Mouse (Mus musculus) stomach, postnatal 0 days (tissue): ENCODE data around the gene Ctdnep1. TPM values are rescaled to one million over a fixed set of nuclear protein-coding genes. Genes with fewer than 3 reads are reported as not detected.

ENCODE experiments used
- ATAC-seq: fragments of 200-750 bp; cut with Nextera tagmentation; 2 replicates; pipeline ENCODE4 v1.8.0; 2017; ENCODE audit not compliant: low FRiP score, low TSS enrichment
- DNase-seq: peaks from one replicate; pipeline ENCODE4 v3.0.0-alpha.2; 2016; ENCODE audit warnings: low spot score
- H3K27ac ChIP-seq: fragments of 300-500 bp; sonication (generic); replicated peaks from 2 replicates; pipeline ENCODE4 v1.5.1; 2014; ENCODE audit warnings: mild to moderate bottlenecking, control low read depth
- H3K27me3 ChIP-seq: fragments of 300-500 bp; sonication (generic); 2 replicates; pipeline ENCODE4 v1.6.1; 2014; ENCODE audit warnings: low read length; ENCODE audit not compliant: control insufficient read depth, insufficient read depth
- H3K36me3 ChIP-seq: fragments of 300-500 bp; sonication (generic); 2 replicates; pipeline ENCODE4 v1.6.1; 2014; ENCODE audit warnings: low read length, mixed read lengths; ENCODE audit not compliant: control insufficient read depth, insufficient read depth
- H3K4me1 ChIP-seq: fragments of 300-500 bp; sonication (generic); replicated peaks from 2 replicates; pipeline ENCODE4 v1.6.1; 2014; ENCODE audit warnings: antibody characterized with exemption; ENCODE audit not compliant: control insufficient read depth, insufficient read depth
- H3K4me2 ChIP-seq: fragments of 300-500 bp; sonication (generic); replicated peaks from 2 replicates; pipeline ENCODE4 v1.6.1; 2014; ENCODE audit warnings: low read depth, mild to moderate bottlenecking, control low read depth, moderate library complexity
- H3K4me3 ChIP-seq: fragments of 300-500 bp; sonication (generic); 2 replicates; pipeline ENCODE4 v1.5.1; 2014; ENCODE audit warnings: low read depth, low read length, control low read depth
- H3K9ac ChIP-seq: fragments of 300-500 bp; sonication (generic); 2 replicates; pipeline ENCODE4 v1.6.1; 2014; ENCODE audit warnings: mild to moderate bottlenecking, low read length, control low read depth, mixed read lengths
- H3K9me3 ChIP-seq: fragments of 300-500 bp; sonication (generic); 2 replicates; pipeline ENCODE4 v1.6.1; 2016; ENCODE audit warnings: low read length; ENCODE audit not compliant: control insufficient read depth
- CTCF ChIP-seq: IDR thresholded peaks from 2 replicates; pipeline ENCODE4 v1.5.1; 2016; ENCODE audit warnings: antibody characterized with exemption, low read depth, mild to moderate bottlenecking, moderate library complexity
- EP300 ChIP-seq: optimal IDR thresholded peaks from 2 replicates; pipeline ENCODE3; 2016; ENCODE audit warnings: antibody characterized with exemption
- WGBS: fragments of 180-500 bp; shearing (Covaris S2); extraction: QIAGEN DNeasy Blood & Tissue Kit; methylation state at CpG from one replicate; pipeline ENCODE4 v1.1.7; 2014; 5-methylcytosine and 5-hydroxymethylcytosine counted together
- polyA plus RNA-seq: library from polyadenylated mRNA; unstranded; fragments of >200 nt; fragmentation: Nextera tagmentation; extraction: Ambion mirVana; gene quantifications from 2 replicates; pipeline ENCODE4 v1.2.1, GENCODE M21; 2015

Ctdnep1 gene
- polyA plus RNA-seq, 1 experiment from 2014 or later = 13.1 TPM

DNA sequence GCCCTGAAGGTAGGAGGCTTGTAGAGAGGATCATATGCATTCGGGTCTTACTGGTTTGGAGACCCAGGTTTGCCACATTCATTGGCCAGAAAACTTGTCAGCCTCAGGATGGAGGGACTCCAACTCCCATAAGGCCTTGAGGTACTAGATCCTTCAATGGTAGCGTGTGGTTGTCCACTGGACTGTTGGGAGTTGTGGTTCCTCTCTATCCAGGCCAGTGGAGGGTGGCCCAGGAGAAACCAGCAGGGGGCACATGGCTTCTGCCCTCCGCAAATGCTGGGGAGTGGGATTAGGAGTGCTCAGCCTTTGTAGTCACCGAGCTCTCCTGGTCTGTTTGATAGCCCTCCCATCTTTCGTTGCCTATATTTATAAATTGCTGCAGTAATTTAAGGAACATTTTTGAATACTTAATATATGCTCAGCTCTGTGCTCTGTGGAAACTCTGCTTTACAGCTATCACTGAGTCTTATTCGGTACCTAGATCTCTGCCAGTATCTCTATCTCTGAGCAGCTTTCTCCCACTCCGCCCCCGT is 39.8 kb downstream of the Ctdnep1 start:
- H3K4me2 ChIP-seq = peak overlapping the region; percentile 65
- no peaks in the 10 kb centered on the region for H3K27me3 ChIP-seq
- H3K36me3 ChIP-seq = no peaks in the 10 kb centered on the region
- no peaks in the 10 kb centered on the region for H3K9me3 ChIP-seq
- 0 out of 2 replicates have a peak, but pooled peaks cover 4% of the 10 kb centered on the region for H3K4me1 ChIP-seq
- ATAC-seq (peak; percentile 89), DNase-seq (peak; percentile 71)
- H3K9ac ChIP-seq = peak overlapping the region; percentile 5; the same call in 1 of the 2 replicates
- 0% methylated on average over 8 of the region's 8 CpGs for WGBS
- peak overlapping the region; percentile 5; the same call in 1 of the 2 replicates for H3K27ac ChIP-seq
- no peak for TF ChIP-seq EP300
- TF ChIP-seq CTCF = peak; percentile 76
- H3K4me3 ChIP-seq = peak overlapping the region; percentile 49

- Histone ChIP-seq H3K36me3 (no peaks in the 10 kb centered on the region), H3K4me2 (peak overlapping the region; percentile 65), H3K4me3 (peak overlapping the region; percentile 49), H3K9ac (0 out of 2 replicates have a peak overlapping the region, but pooled peaks have one; percentile 5), H3K27ac (peak overlapping the region; percentile 5; the same call in 1 of the 2 replicates), H3K9me3 (no peaks in the 10 kb centered on the region), H3K27me3 (no peaks in the 10 kb centered on the region), H3K4me1 (0 out of 2 replicates have a peak, but pooled peaks cover 6% of the 10 kb centered on the region)
- ATAC-seq = peak; percentile 84
- TF ChIP-seq EP300 = no peak
- peak; percentile 25; the same call in 1 of the 2 replicates for TF ChIP-seq CTCF
- WGBS = 2% methylated on average over 39 of the region's 40 CpGs
- DNase-seq = peak; percentile 99
These were observed 40.5 kb downstream of the Ctdnep1 start for GRCm38 (mm10) chr11:70021264-70022132.

DNA sequence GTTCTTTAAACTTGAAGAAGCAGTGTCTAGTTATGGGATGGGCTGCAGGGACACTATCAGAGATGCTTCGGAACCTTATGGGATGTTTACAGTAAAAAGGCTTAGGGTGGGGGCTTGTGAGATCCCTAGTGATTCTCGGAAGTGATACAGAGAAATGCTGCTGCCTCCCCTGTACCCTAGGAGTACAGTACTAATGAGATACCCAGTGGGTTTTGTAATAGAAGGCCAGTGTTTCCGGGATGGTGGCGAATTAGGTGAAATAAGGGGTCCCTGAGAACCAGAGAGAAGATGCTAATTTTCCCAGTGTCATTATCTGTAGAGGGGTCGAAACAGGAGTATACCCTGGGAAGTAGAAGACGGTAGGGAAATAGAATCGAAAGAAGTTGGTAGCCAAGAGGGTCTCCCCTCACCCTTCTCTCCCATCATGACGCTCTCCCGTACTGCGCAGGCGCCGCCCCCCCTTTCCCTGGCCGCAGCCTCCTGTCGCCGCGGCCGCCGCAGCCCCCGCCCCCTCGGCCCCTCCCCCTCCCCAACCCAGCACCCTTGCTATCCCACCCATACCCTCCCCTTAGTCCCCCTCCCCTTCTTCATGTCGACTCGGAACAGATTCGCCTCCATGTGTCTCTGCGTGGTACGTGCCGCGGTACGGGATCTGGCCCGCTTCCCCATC is 42.7 kb downstream of the Ctdnep1 start:
- H3K4me2 ChIP-seq = peak overlapping the region; percentile 47
- 6% methylated on average over 24 of the region's 29 CpGs for WGBS
- H3K27ac ChIP-seq = no peak overlapping the region; the same call in 1 of the 2 replicates
- no peak for DNase-seq
- H3K36me3 ChIP-seq = no peaks in the 10 kb centered on the region
- TF ChIP-seq CTCF (no peak), EP300 (no peak)
- H3K27me3 ChIP-seq = no peaks in the 10 kb centered on the region
- no peaks in the 10 kb centered on the region for H3K9me3 ChIP-seq
- H3K9ac ChIP-seq = no peak overlapping the region; the same call in 1 of the 2 replicates
- no peak for ATAC-seq
- 0 out of 2 replicates have a peak, but pooled peaks cover 4% of the 10 kb centered on the region for H3K4me1 ChIP-seq
- H3K4me3 ChIP-seq = peak overlapping the region; percentile 28

- Histone ChIP-seq H3K4me3 (peak overlapping the region; percentile 28), H3K9me3 (no peaks in the 10 kb centered on the region), H3K36me3 (no peaks in the 10 kb centered on the region), H3K4me1 (0 out of 2 replicates have a peak, but pooled peaks cover 4% of the 10 kb centered on the region), H3K27ac (peak overlapping the region; percentile 8; the same call in 1 of the 2 replicates), H3K9ac (no peak overlapping the region; the same call in 1 of the 2 replicates), H3K27me3 (no peaks in the 10 kb centered on the region), H3K4me2 (peak overlapping the region; percentile 47)
- 15% methylated on average over 6 of the region's 6 CpGs for WGBS
- TF ChIP-seq CTCF = no peak
- DNase-seq (no peak), ATAC-seq (no peak)
These were observed 43.2 kb downstream of the Ctdnep1 start for GRCm38 (mm10) chr11:70024151-70024514.

- Histone ChIP-seq H3K36me3 (peaks cover 7% of the 10 kb centered on the region), H3K4me1 (peaks cover 7% of the 10 kb centered on the region; the same call in 1 of the 2 replicates), H3K4me2 (peak overlapping the region; percentile 56), H3K9me3 (no peaks in the 10 kb centered on the region), H3K4me3 (peak overlapping the region; percentile 30), H3K27ac (peak overlapping the region; percentile 59; the same call in 1 of the 2 replicates), H3K9ac (peak overlapping the region; percentile 5; the same call in 1 of the 2 replicates), H3K27me3 (no peaks in the 10 kb centered on the region)
- ATAC-seq (peak; percentile 63), DNase-seq (peak; percentile 54)
- WGBS = 2% methylated on average over 16 of the region's 19 CpGs
- TF ChIP-seq EP300 (no peak), CTCF (no peak)
These were observed 45.7 kb downstream of the Ctdnep1 start for GRCm38 (mm10) chr11:70026689-70027088.
